Mouse (Mus musculus): ENCODE results near the gene Gm20834.
"Not testable (repeated sequence)": the region's sequence is repeated elsewhere in the genome, so short reads cannot be mapped to it uniquely, and the experiment has no call there.

Gm20834 gene

DNA sequence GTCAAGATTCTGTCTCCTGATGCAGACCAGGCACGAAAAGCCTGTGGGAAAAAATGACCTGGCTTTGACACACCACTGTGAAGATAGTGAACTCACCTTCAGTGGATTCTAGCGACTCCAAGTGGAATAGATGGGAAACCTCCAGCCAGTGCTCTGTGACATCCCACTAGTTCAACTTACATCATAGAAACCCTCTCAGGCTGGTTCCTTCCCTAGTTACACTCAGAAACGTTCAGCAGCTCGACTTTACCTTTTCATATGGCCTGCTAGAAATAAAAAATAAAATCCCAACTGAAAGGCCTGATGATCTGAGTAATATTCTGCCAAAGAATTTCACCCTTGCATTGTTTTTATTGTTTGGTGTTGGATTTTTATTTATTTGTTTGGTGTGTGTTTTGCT is at the start of gene Gm20834:
TSS of gene Gm20834 (minus strand) at position 101 of the 400 bp plus-strand sequence.
- not testable (repeated sequence) for DNase-seq (ENCODE audit: low read depth, low spot score)

All from retina, postnatal 7 days (tissue).